Mouse (Mus musculus) natural killer cell, adult 2 months (primary cell): ENCODE data around the gene Plce1.

Source experiments
- DNase-seq, 2 experiments: peaks; one replicate each; pipeline ENCODE4 v3.0.0; 2022; ENCODE audit warnings: low spot score in 2 of 2

The Plce1 gene

DNA sequence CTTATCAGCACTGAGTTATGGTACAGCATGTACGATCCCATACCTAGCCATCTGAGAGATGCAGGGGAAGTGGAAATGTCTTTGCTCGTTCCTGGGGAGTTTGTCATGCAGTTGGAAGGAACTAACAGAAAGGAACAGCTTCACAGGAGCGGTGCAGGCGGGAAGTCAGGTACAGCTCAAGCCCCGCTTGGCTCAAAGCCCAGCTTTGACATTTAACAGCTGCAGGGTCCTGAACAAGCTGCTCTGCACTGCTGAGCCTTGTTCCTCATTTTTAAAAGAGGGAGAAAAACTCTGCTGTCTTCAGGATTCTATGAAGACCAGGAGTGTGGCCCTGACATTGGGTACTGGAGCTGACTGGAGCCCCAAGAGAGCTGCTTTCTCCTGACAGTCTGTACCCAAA is 106.7 kb downstream of the Plce1 start:
- no peak for DNase-seq

DNA sequence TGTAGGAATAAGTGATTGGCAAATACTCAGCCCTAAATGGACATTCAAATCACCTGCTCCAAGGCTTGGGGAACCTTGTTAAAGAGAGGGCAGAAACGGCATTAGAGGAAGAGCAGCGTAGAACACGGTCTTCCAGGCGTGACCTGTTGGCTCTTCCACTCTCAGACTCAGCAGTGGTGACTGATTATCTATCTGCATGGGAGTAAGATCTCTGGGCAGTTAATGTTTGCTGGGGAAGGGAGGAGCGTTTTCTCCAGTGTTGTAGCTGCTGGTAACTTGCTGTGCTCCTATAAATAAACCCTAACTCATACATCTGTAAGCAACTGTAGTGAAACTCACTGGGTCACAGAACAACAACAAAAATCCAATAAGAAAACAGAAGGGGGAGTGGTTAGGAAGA is 108.6 kb downstream of the Plce1 start:
- no peak for DNase-seq

DNA sequence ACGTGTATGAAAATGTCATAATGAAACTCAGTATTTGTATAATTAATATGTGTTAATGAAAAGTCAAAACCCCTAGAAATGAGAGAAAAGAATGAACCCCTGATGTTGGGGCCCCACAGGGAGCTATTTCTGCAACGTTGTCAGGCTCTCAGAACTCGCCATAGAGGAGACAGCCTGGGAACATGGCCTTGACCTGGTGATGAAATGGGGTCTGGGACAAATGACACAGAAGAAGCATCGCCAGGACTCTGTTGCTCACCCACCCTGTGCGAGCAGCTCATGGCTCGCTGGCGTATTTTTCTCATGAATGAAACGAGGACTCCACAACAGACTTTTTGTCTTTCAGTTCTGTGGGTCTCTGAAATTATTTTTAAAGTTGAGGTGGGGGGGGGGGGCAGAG is 109.0 kb downstream of the Plce1 start:
- DNase-seq = no peak

DNA sequence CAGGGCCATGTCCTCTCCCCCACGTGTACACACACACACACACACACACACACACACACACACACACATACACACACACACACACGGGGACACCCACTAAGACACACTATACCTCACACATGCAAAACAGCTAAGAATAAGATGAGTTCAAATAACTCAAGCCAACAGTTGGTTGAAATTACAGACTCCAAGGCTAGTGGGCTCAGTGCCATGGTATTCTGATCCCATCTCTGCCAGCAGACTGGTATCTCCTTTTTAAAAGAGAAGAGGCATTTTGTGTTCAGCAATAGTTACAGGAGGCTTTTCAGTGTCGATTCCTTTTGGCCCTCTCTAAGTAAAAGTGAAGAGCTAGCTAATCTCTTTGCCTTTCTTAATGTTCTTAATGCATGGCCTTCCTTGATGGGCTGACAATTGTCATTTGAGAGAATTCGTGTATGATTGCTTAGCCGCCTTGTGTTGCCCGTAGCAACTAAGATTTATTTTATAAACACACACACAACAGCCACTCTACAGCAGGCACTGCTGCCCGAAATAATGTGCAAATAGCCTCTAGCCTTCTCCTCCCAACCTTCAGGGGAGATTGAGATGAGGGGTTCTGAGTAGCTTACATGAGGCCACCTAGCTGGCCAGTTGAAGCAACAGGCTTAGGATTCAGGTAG is 111.8 kb downstream of the Plce1 start:
- DNase-seq = no peak

DNA sequence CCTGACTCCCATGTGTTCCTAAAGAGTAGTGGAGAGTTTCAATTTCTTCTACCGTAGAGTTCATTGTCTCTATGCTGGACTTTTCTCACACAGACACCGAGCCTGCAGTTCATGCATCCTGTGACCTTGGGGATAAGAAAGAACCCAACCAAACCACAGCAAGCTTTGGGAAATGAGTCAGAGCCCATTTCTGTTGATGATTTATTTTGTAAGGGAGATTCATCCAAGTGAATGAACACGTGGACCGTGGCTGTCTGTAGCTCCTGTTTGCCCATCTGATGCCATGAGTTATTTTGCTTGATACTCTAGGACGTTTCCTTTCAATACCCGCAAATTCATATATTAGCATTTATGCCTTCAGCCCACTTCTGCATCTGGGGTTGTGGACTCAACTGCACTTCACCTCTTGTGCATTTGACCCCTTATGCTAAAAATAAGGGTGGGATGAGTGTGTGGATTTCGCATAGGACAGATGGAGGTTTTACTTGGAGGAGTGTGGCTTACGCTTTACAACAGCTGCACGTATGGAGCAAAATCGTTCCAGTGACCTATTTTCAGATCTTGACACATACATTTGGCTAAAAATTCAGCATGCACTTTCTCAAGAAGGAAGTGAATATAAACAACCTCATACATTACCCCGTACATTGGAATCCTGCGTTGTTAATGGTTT is 112.5 kb downstream of the Plce1 start:
- no peak for DNase-seq

DNA sequence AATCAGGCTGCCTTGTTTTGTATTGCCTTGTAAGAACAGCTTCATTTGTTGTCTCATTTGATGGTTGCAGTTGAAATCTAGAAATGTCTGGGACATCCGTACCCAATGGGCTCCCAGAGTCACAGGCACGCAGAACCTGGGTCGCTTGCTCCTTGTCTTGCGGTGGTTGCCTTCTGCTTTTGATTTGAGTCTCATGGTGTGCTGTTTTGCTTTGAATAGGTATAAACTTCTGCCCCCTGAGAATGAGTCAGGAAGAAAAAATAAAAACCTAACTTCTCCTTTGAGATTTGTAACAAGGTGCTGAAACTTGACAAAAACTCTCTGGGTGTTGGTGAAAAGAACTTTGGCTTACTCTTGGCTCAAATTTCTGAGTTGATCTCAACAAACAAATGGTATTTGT is 115.2 kb downstream of the Plce1 start:
- no peak for DNase-seq

DNA sequence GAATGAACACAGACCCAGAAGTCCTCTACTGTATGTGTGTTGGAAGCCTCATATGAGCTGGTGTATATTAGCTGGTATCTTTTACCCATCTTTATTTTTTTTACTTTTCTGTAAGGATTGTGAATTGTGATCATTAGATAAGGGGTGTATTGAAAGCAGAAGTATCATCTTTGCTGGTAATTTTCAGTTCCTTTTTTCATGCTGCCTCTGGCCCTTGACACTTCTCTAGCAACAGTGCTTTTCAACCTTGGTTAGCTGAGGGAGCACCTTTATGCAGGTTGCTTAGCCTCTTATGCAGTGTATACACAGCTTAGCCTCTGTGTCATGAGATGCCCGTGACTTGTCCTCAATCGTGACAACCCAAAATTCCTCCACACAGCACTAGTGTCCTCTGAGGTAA is 116.5 kb downstream of the Plce1 start:
- no peak for DNase-seq

DNA sequence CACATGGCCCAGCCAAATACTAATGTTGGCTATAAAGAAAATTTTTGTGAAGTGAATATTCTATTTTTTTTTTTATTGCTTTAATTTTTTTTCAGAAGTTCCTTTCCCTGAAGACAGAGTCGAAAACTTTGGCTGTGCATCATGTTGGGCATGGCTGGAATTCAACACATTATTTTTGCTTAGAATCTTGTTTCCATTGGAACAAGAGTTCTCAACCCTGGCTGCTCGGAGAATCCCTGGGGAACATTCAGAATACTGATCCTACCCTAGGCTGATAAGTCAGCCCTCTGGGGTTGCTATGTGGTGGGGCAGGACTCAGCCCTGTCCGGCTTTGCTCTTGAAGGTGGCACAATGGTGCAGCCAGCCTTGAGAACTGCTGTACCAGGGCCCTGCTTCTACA is 118.1 kb downstream of the Plce1 start:
- DNase-seq = no peak

DNA sequence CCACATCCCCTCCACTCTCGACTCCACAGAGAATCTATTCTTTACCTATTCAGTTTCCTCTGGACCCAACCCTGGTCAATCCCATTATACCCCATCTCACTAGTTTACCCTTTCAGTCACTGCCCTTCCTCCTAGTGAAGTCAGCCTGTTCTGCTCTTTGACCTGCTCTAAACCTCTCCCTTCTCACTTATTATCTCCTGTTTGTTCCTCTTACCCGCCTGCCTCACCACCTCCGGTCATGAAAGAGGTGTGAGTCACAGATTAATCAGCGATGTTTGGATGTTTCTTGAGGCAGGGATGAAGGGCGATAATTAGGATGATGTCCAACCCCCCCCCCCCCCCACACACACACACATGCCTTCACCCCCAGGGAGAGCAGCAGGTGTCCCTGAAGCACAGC is 120.2 kb downstream of the Plce1 start:
- DNase-seq = no peak

DNA sequence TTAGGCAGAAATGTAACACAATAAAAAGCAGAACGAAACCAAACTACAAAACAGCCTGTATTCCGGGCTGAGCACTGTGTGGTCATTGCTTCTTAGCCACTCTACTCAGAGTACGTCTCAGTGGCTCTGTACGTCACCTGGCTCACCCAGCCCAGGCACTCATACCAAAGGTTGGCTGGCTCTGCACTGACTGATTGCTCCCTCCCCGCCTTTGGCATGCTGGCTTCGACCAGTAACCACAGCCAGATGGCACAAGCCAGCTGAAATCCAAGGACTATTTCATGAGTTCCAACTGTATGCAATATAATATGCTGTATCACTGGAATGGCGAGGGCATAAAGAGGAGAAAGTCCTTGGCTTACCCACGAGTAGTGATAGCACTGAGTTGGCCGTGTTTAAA is 121.9 kb downstream of the Plce1 start:
- no peak for DNase-seq

DNA sequence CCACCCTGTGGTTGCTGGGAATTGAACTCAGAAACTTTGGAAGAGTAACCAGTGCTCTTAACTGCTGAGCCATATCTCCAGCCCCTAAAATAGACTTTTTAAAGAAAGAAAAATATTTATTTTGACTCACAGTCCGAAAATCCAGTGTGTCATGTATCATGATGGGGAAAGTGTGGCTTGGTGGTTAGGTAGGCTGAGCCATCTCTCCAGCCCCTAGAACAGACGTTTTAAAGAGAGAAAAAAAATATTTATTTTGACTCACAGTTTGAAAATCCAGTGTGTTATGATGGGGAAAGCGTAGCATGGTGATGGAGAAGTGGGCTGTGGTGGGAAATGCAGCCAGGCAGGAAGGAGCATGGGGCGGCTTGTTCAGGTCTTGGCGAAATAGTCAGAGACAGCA is 126.3 kb downstream of the Plce1 start:
- DNase-seq = no peak

DNA sequence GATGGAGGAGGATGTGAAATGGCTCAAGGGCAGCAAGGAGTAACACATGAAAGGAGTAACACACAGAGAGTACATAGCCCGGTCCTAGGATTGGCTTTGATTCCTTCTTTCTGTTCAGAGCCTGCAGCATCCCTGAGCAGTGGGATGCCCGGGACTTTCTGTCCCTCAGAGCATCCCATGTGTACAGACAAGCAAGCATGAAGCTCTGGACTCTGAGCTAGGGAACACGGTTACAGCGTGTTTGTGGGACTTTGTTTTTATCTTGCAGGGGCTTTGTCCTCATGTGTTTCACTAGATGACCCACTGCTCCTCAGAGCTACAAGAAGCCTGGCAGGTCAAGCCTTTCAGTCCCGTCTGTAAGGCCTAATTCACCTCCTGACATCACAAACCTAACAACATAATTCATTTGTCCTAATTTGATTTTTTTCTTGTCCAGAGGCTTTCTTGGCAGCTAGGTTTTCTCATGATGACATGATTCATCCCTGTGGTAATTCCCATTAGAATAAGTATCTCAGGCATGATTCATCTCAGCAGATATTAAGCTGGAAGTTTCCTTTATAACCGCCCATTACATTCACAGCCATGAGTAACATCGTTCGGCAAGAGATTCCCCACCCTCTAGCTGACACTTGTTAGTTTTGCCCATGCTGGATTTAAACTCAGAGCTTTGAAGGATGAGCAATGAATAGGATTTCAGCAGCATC is 128.2 kb downstream of the Plce1 start:
- no peak for DNase-seq

DNA sequence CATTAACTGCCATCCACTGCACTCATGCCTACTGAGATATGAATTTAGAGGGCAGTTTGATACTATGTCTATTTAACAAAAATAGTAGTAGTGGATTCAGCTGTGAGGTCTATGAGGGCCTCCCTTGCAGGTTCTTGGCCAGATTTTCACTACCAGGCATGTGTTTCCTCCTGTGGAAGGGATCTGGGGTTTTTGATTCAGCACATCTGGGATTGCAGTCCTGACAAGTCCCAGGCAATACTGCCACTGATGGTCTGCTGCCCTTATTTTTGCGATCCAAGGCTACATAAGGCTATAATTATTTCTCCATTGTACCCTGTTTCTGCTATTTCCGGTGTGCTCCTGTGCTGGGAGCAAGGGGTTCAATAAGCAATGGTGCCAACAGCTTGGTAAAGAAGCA is 129.4 kb downstream of the Plce1 start:
- no peak for DNase-seq

DNA sequence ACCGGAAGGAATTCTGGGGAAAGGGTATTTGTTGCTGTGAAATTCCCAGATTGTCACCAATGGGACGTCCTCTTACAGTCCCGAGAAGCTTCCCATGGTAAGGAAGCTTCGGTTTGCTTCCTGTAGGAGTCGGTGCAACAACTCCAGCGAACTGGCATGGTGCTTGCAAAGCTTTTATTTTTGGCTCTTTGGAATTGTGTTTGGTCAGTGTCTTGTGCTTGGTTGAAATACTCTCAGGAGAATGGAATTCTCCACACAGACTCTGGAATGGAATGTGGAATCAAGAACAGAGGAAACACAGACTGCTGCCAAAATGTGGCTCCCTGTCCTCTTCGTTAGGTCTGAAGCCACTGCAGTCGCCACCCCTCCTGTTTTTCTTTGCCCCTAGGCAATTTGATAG is 129.9 kb downstream of the Plce1 start:
- no peak for DNase-seq

DNA sequence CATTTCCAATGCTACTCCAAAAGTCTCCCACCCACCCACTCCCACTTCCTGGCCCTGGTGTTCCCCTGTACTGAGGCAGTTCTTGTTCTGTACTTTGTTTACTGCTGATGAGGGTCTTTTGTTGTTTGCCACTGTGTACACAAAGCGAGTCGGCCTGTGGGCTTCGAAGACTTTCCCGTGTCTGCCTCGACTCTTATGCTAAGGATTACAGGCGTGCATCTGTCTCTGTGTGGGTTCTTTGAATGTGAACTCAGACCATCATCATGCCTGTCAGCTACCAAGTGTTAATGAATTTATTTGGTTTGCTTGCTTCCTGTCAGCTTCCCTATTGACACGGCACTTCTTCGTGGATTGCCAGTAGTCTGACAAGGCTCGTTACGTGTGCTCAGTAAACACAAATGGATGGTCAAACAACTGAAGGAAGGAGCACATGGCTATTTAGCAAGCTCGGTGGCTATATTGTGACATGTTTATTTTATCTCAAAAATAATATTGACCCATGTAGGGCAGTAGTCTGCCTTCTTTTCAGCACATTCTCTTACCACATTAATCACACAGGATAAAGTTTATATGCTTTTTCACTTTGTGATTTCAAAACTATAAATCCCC is 133.3 kb downstream of the Plce1 start:
- DNase-seq = no peak

DNA sequence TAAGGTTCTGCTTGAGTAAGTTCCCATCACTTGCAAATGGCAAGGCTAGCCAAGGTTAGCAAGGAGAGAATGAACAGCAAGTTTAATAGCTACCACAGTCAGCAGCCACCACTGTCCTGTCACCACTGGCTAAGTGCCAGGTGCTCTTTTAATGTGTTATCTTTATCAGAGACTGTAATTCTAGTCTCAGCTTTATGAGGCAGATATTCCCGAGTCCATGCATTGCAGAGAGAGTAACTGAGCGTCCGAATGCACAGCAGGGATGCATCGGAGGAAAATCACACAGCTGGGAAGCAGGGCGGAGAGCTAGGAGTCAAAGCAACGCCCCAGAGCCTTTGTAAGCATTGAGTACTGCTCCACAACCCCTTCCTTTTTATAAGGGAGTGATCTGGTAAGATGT is 134.4 kb downstream of the Plce1 start:
- no peak for DNase-seq

DNA sequence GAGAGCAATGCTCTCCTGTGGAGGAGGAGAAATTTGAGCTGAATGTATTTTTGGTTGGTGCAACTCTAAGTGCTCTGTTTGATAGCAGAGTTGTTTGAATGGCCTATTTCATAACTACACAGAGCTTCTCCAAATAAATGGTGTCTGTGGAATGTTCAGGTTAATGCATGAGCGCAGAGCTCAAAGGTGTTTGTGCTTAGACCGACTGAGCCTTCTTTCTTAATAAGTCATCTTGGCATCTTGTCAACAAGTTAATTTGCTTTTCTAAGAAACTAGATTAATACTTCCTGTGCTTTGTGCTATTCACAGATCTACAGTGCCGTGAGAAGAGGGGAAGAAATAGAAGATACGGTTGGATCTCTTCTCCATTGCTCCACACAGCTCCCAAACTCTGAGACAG is 139.2 kb downstream of the Plce1 start:
- no peak for DNase-seq

DNA sequence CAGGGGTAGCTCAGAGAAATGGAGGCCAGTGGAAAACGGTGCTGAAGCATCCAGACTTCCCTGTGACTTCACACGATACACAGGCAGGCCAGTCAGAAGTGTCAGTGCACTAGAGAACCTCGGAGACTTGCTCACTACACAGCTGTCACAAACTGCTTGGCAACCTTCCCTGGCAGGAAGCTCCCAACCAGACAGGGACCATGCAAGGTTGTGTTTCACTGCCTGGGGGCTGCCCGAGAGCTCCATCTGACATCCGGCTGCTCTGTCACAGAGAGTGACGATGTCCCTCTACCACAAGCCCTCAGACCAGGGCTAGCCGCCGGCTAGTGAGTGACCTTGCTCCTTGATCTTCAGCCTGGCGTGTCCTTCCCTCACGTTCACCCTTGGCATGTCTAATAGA is 140.6 kb downstream of the Plce1 start:
- DNase-seq = no peak

DNA sequence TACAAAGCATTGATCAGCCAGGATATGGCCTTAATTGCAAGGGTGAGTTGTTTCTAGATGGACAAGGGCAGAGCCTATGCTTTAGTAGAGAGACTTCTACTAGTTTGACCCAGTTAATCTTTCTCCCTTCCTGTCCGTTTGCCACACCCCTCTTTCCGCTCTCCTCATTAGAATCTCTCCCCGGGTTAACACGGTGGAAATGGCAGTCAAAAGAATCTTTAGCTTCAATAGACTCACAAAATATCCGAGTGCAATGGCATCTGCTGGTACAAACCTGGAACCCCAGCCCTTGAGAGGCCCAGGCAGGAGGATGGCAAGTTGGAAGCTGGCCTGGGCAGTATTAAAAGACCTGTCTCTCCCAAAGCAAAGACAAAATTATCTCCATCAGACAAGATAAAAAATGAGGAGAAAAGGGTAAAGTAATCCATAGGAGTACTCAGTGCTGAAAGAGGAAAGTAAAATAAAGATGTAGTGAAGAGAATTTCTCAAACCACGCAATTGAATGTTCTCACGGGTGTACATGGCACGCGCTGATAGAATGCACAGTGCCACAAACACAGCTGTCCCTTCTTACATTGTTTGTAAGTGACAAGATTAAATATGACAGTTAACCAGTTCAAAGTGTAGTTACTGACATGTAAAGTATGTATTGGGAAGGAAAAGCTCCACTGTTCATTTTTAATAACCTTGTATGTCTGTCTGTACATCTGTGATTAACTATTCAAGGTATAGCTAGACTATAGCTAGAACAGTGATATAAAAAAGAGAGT is 145.5 kb downstream of the Plce1 start:
- no peak for DNase-seq

DNA sequence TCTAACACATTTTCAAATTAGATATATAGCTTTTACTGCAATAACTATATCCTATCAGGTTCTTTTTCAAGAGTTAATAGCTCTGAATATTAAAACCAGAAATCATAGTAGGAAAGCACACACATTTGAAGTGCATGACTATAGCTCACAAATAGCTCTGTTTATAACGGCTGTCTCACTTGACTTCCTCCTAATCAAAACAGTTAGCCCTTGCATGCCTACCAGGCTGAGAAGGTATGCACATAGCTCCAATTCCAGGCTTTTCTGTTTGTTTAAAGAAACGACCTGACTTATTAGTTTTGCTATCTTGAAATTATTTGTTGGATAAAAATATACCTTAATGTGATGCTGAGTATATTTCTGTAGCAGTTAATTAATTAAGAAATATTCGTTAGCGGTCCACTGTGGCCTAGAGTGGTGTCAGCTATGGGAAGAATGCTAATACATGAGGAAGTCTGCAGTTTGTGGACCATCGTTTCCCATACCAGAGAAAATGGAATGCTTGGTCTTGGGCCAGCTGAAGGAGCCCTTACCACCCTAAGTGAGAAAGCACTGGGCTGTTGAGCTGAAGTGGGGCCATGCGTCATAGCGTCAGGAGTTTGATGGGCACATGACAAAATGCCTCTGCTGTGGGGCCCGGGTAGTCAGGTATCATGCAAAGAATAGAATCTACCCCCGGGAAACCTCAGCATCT is 146.3 kb downstream of the Plce1 start:
- no peak for DNase-seq

DNA sequence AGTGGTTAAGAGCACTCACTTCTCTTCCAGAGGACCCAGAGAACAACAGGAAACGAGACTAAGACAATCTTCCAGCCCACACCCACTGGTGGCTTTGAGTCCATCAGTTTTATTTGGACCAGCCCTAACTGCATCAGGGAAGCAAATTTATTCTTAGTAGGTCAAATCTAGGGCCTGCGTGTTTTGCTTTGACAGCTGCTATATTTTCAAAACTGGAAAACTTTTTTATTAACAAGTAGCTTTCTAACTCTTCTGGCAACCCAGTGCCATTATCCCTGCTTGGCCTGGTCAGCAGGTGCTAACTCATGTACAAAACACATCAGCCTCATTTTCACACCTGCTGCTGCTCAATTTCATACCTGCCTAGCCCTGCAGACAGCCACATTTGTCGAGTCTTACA is 151.3 kb downstream of the Plce1 start:
- DNase-seq = no peak

DNA sequence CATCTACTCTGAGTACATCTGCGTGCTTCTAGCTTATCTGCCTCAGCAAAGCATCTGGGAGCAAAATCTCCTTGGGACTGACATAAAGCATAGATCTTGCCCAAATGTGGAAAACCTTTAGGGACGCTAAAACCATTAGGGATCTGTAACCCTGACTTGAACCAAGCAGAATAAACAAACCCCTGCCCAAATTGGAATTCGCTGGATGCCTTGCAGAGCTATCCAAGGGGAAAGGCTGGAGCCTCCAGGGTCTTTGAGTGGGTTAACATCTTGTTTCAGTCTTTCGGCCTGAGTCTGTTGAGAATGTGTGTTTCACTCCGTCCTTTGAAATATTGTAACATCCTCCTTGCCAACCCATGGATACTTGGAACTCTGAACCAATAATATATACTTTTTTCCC is 152.4 kb downstream of the Plce1 start:
- no peak for DNase-seq
